Comparison of ENCODE assay signal across 17 mouse cellular contexts in genomic region chr2:6705929-6706739, GRCm38 (mm10).
DNase-seq lines count a peak whose midpoint lies in the region; ATAC-seq and TF ChIP-seq lines count a peak whose summit lies in the region.
"Had no signal": no experiment of that assay in that cellular context is flagged by ENCODE, and none has a peak within 500 bp of the region (broad histone marks: within the 10 kb centered on the region; RNA-seq: fewer than 3 reads in every experiment).

No protein-coding gene starts in this region.

- H3K9me3 ChIP-seq in limb, embryonic 14.5 days (ENCODE audit: control insufficient read depth, low read length), result no peaks in the 10 kb centered on the region
- H3K9me3 ChIP-seq in limb, embryonic 10.5 days (replicated peaks), result no peaks in the 10 kb centered on the region
- no peaks in the 10 kb centered on the region for H3K9me3 ChIP-seq in megakaryocyte, embryonic 14.5 days
- H3K9me3 ChIP-seq: G1E; limb, embryonic 13.5 days; midbrain, embryonic 12.5 days had no signal

- H3K4me2 ChIP-seq in limb, embryonic 14.5 days (replicated peaks; ENCODE audit: low read depth, low read length, severe bottlenecking), result no peak overlapping the region
- H3K4me2 ChIP-seq: limb, embryonic 13.5 days; midbrain, embryonic 12.5 days had no signal

- no peak overlapping the region for H3K9ac ChIP-seq in limb, embryonic 14.5 days (ENCODE audit: low read depth, low read length, severe bottlenecking)
- H3K9ac ChIP-seq: limb, embryonic 13.5 days; midbrain, embryonic 12.5 days had no signal

- H3K4me3 ChIP-seq in limb, embryonic 14.5 days (replicated peaks; ENCODE audit: low read length), result no peak overlapping the region
- H3K4me3 ChIP-seq in limb, embryonic 10.5 days, result no peak overlapping the region
- peak overlapping the region; percentile 79 for H3K4me3 ChIP-seq in megakaryocyte, embryonic 14.5 days (replicated peaks)
- H3K4me3 ChIP-seq in kidney, adult 2 months (ENCODE audit: insufficient read depth, low read depth, low read length), result no peak overlapping the region
- H3K4me3 ChIP-seq: limb, embryonic 13.5 days; midbrain, embryonic 12.5 days had no signal

- WGBS in limb, embryonic 14.5 days, result 57% methylated on average over 11 of the region's 11 CpGs
- 65% methylated on average over 11 of the region's 11 CpGs for WGBS in limb, embryonic 10.5 days
- WGBS in kidney, adult 2 months, result 86% methylated on average over 11 of the region's 11 CpGs

- H3K27me3 ChIP-seq in limb, embryonic 14.5 days (ENCODE audit: control insufficient read depth, insufficient read depth, low read length), result no peaks in the 10 kb centered on the region
- no peaks in the 10 kb centered on the region for H3K27me3 ChIP-seq in limb, embryonic 10.5 days (ENCODE audit: low read depth, poor library complexity, severe bottlenecking)
- no peaks in the 10 kb centered on the region for H3K27me3 ChIP-seq in megakaryocyte, embryonic 14.5 days (replicated peaks)
- no peaks in the 10 kb centered on the region for H3K27me3 ChIP-seq in kidney, adult 2 months (replicated peaks; ENCODE audit: control insufficient read depth, insufficient read depth, low read length)
- H3K27me3 ChIP-seq: limb, embryonic 13.5 days; midbrain, embryonic 12.5 days had no signal

- DNase-seq in limb, embryonic 14.5 days (ENCODE audit: low spot score), result no peak
- no peak for DNase-seq in limb, embryonic 10.5 days (ENCODE audit: low spot score)
- peak; percentile 66 for DNase-seq in CD4-positive, CD25-positive, alpha-beta regulatory T cell, adult 2 months (ENCODE audit: low read depth, low spot score)
- DNase-seq in T-cell, adult 2 months (ENCODE audit: low spot score), result peak; percentile 85
- no peak for DNase-seq in kidney, adult 2 months
- DNase-seq in layer of hippocampus, postnatal 10 days (ENCODE audit: low spot score in 2 of 2), result no peak
- no peak for DNase-seq in ovary, adult 18-20 months (ENCODE audit: low spot score)
- DNase-seq: cerebellum, adult 9-11 months; heart, postnatal 36 days; kidney, postnatal 14 days; lung, postnatal 10 days had no signal

- 0 out of 2 replicates have a peak overlapping the region, but pooled peaks have one; percentile 13 for H3K27ac ChIP-seq in limb, embryonic 14.5 days (replicated peaks; ENCODE audit: low read depth, low read length)
- no peak overlapping the region for H3K27ac ChIP-seq in limb, embryonic 10.5 days
- H3K27ac ChIP-seq in kidney, adult 2 months (ENCODE audit: insufficient read depth, low read depth, low read length), result no peak overlapping the region
- H3K27ac ChIP-seq: limb, embryonic 13.5 days; midbrain, embryonic 12.5 days had no signal

- H3K36me3 ChIP-seq in limb, embryonic 14.5 days (ENCODE audit: control insufficient read depth, insufficient read depth, low read length), result no peaks in the 10 kb centered on the region
- H3K36me3 ChIP-seq in limb, embryonic 10.5 days, result no peaks in the 10 kb centered on the region
- peaks cover 37% of the 10 kb centered on the region for H3K36me3 ChIP-seq in megakaryocyte, embryonic 14.5 days (replicated peaks; ENCODE audit: low read length)
- no peaks in the 10 kb centered on the region for H3K36me3 ChIP-seq in kidney, adult 2 months (ENCODE audit: control insufficient read depth, insufficient read depth, low read length)
- H3K36me3 ChIP-seq: G1E; limb, embryonic 13.5 days; midbrain, embryonic 12.5 days had no signal

- peaks cover 16% of the 10 kb centered on the region for H3K4me1 ChIP-seq in limb, embryonic 14.5 days (ENCODE audit: control insufficient read depth, insufficient read depth, low read length)
- peaks cover 18% of the 10 kb centered on the region for H3K4me1 ChIP-seq in limb, embryonic 10.5 days
- H3K4me1 ChIP-seq in megakaryocyte, embryonic 14.5 days, result peaks cover 90% of the 10 kb centered on the region
- H3K4me1 ChIP-seq in kidney, adult 2 months (ENCODE audit: control insufficient read depth, insufficient read depth, low read length), result no peaks in the 10 kb centered on the region

- no peak for ATAC-seq in limb, embryonic 14.5 days (ENCODE audit: low FRiP score, low read depth)
- ATAC-seq: forebrain, embryonic 16.5 days; intestine, embryonic 16.5 days had no signal

- no peak for TF ChIP-seq POLR2A in limb, embryonic 14.5 days (IDR thresholded peaks at IDR 0.05; ENCODE audit: borderline replicate concordance, extremely low read depth, insufficient read depth, insufficient read length)
- TF ChIP-seq POLR2A in kidney, adult 2 months (IDR thresholded peaks at IDR 0.05; ENCODE audit: low read depth, low read length), result no peak

- no peak for TF ChIP-seq CTCF in kidney, adult 2 months (conservative IDR thresholded peaks at IDR 0.05; ENCODE audit: insufficient read depth, insufficient read length, low read depth, low read length)

Comparison
In these comparisons a context has a peak if more than half of its experiments do, and no peak if none do; other contexts are left out.
1. DNase-seq: peak in CD4-positive, CD25-positive, alpha-beta regulatory T cell, adult 2 months (single experiment) and T-cell, adult 2 months (single experiment); none in limb, embryonic 14.5 days (single experiment), limb, embryonic 10.5 days (single experiment), kidney, adult 2 months (single experiment), layer of hippocampus, postnatal 10 days (0 of 2) and ovary, adult 18-20 months (single experiment).